Mouse (Mus musculus): ENCODE results near the gene Ccdc159.

Gene Ccdc159

GRCm38 (mm10) chr9:21961366-21961980 is 34.2 kb downstream of the Ccdc159 start:
- peak; percentile 48 to 56 for DNase-seq (ENCODE audit: low spot score in 2 of 2)

- DNase-seq (ENCODE audit: low spot score in 2 of 2): no peak
Measured at GRCm38 (mm10) chr9:21962010-21962409, 34.7 kb downstream of the Ccdc159 start.

- DNase-seq (ENCODE audit: low spot score in 2 of 2): peak; percentile 87 to 97
Measured at GRCm38 (mm10) chr9:21962416-21963059, 35.3 kb downstream of the Ccdc159 start.

- peak; percentile 81 to 89 for DNase-seq (ENCODE audit: low spot score in 2 of 2)
Measured at GRCm38 (mm10) chr9:21963417-21963816, 36.1 kb downstream of the Ccdc159 start, which contains the start of gene Epor. Gene Epor, minus strand, starts transcription at chr9:21963506.

- DNase-seq (ENCODE audit: low spot score in 2 of 2): no peak
Measured at GRCm38 (mm10) chr9:21968883-21969282, 41.6 kb downstream of the Ccdc159 start.

- DNase-seq (ENCODE audit: low spot score in 2 of 2): no peak
Measured at GRCm38 (mm10) chr9:21969304-21969703, 42.0 kb downstream of the Ccdc159 start.

- no peak for DNase-seq (ENCODE audit: low spot score in 2 of 2)
Measured at GRCm38 (mm10) chr9:21976626-21977175, 49.4 kb downstream of the Ccdc159 start.

- DNase-seq (ENCODE audit: low spot score in 2 of 2): no peak
Measured at GRCm38 (mm10) chr9:21977331-21977730, 50.1 kb downstream of the Ccdc159 start.

- peak; percentile 73 to 80 for DNase-seq (ENCODE audit: low spot score in 2 of 2)
Measured at GRCm38 (mm10) chr9:21977972-21978371, 50.7 kb downstream of the Ccdc159 start.

- DNase-seq (ENCODE audit: low spot score in 2 of 2): no peak
Measured at GRCm38 (mm10) chr9:21978398-21979128, 51.3 kb downstream of the Ccdc159 start.

- DNase-seq (ENCODE audit: low spot score in 2 of 2): no peak
Measured at GRCm38 (mm10) chr9:21983911-21984310, 56.6 kb downstream of the Ccdc159 start.
